Mouse (Mus musculus) neural tube, embryonic 13.5 days (tissue): ENCODE data around the gene Arid3c. TPM values are rescaled to one million over a fixed set of nuclear protein-coding genes. Genes with fewer than 3 reads are reported as not detected.
"Not testable (repeated sequence)": the region's sequence is repeated elsewhere in the genome, so short reads cannot be mapped to it uniquely, and the experiment has no call there.

Experiments used
- ATAC-seq: fragments of 200-750 bp; cut with Nextera tagmentation; 2 replicates; pipeline ENCODE4 v1.8.0; 2017; ENCODE audit warnings: low read depth, mild to moderate bottlenecking, moderate TSS enrichment, moderate library complexity
- H3K27ac ChIP-seq: fragments of 300-500 bp; sonication (generic); replicated peaks from 2 replicates; pipeline ENCODE4 v1.5.1; 2015; ENCODE audit warnings: moderate library complexity, mild to moderate bottlenecking, inconsistent platforms
- H3K27me3 ChIP-seq: fragments of 300-500 bp; sonication (generic); 2 replicates; pipeline ENCODE4 v1.6.1; 2015; ENCODE audit warnings: mild to moderate bottlenecking, inconsistent platforms
- H3K36me3 ChIP-seq: fragments of 300-500 bp; sonication (generic); 2 replicates; pipeline ENCODE4 v1.6.1; 2015; ENCODE audit warnings: mild to moderate bottlenecking, inconsistent platforms
- H3K4me1 ChIP-seq: fragments of 300-500 bp; sonication (generic); replicated peaks from 2 replicates; pipeline ENCODE4 v1.6.1; 2015; ENCODE audit warnings: inconsistent platforms
- H3K4me2 ChIP-seq: fragments of 300-500 bp; sonication (generic); 2 replicates; pipeline ENCODE4 v1.6.1; 2015; ENCODE audit warnings: inconsistent platforms, mild to moderate bottlenecking, moderate library complexity
- H3K4me3 ChIP-seq: fragments of 300-500 bp; sonication (generic); 2 replicates; pipeline ENCODE4 v1.5.1; 2015; ENCODE audit warnings: mild to moderate bottlenecking, inconsistent platforms
- H3K9ac ChIP-seq: fragments of 300-500 bp; sonication (generic); 2 replicates; pipeline ENCODE4 v1.6.1; 2015; ENCODE audit warnings: moderate library complexity, mild to moderate bottlenecking, inconsistent platforms
- H3K9me3 ChIP-seq: fragments of 300-500 bp; sonication (generic); 2 replicates; pipeline ENCODE4 v1.6.1; 2016; ENCODE audit warnings: inconsistent platforms
- WGBS: fragments of 180-500 bp; shearing (Covaris S2); methylation state at CpG from one replicate; pipeline ENCODE4 v1.1.7; 2015; 5-methylcytosine and 5-hydroxymethylcytosine counted together
- polyA plus RNA-seq: library from polyadenylated mRNA; unstranded; fragments of >200 nt; fragmentation: Nextera tagmentation; extraction: Ambion mirVana; gene quantifications from 2 replicates; pipeline ENCODE4 v1.2.1, GENCODE M21; 2015

Gene Arid3c
- polyA plus RNA-seq, result 1.6 and 2.2 TPM in 2 replicates

DNA sequence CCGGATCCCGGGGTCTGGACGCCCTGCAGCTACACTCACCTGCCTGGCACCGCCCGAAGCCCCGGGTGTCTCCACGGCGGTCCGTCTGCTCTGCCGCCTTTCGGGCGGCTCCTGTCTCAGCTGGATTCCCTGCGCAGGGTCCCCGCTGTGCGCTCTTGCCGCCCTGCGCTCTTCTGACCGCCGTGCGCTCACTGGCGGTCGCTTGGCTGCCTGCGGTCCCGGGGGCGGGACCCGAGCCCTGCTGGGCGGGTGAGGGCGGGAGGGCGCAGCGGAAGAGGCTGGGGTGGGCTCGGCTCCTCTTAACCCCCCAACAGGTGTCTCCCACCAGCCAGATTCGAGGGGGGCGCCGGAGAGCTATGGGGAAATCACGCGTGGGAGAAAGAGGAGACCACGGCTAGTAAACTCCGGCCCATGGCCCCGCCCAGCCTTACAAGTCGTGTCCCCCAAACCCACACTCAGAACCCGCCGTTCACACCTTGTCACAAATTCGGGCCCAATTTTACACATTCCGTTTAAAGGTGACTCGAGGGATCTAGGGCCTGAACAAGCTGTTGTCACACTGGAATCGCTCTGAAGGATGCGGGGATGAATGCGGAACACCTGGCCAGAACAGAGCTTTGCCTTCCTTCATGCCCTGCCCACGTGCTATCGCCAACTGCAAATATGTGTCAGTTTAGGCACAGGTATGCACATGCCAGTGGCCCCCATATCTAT, at the start of gene Arid3c:
TSS of gene Arid3c (minus strand) at position 91 of the 714 bp plus-strand sequence.
- WGBS, result 2% methylated on average over 50 of the region's 50 CpGs
- Histone ChIP-seq H3K27me3 (peaks cover 70% of the 10 kb centered on the region), H3K36me3 (no peaks in the 10 kb centered on the region), H3K4me2 (peak within 1 kb of the TSS; percentile 65), H3K27ac (no peak within 1 kb of the TSS), H3K9ac (peak within 1 kb of the TSS; percentile 47), H3K9me3 (no peaks in the 10 kb centered on the region), H3K4me3 (peak within 1 kb of the TSS; percentile 32), H3K4me1 (peaks cover 35% of the 10 kb centered on the region)
- no peak for ATAC-seq

- not testable (repeated sequence) for H3K36me3 ChIP-seq, H3K9me3 ChIP-seq, H3K27ac ChIP-seq, H3K4me2 ChIP-seq, H3K9ac ChIP-seq, H3K27me3 ChIP-seq, H3K4me3 ChIP-seq, H3K4me1 ChIP-seq, ATAC-seq
- 87% methylated on average over 1 of the region's 1 CpGs for WGBS
These were observed 44.9 kb upstream of the Arid3c start for GRCm38 (mm10) chr4:41775840-41776239.

DNA sequence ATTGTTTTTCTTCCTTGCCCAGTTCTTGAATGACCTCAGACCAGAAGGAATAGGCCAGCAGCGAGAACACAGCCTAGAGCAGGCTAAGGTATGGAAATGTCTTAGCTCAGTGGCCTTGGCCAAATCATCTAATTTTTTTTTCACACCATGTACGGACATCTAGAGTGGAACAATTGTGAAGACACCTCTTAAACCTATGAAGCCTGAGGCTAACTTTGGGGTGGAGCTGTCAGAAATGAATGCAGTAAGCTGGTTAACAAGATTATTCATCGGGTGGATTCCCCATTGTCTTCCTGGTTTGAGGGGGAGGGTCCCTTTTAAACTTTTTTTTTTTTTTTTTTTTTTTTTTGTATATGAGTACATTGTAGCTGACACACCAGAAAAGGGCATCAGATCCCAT, 43.6 kb upstream of the Arid3c start:
- peak overlapping the region; percentile 48 for H3K4me3 ChIP-seq
- ATAC-seq, H3K4me1 ChIP-seq, H3K9me3 ChIP-seq, H3K27me3 ChIP-seq, H3K36me3 ChIP-seq: not testable (repeated sequence)
- 69% methylated on average over 3 of the region's 3 CpGs for WGBS
- H3K27ac ChIP-seq, result peak overlapping the region; percentile 52; the same call in 1 of the 2 replicates
- peak overlapping the region; percentile 55 for H3K4me2 ChIP-seq
- H3K9ac ChIP-seq, result peak overlapping the region; percentile 58; the same call in 1 of the 2 replicates

GRCm38 (mm10) chr4:41774002-41774401, 43.1 kb upstream of the Arid3c start, which contains the start of gene Ccl27a:
Ccl27a (minus strand) TSS chr4:41774247.
- WGBS, result under 1% methylated on average over 12 of the region's 14 CpGs
- not testable (repeated sequence) for ATAC-seq

GRCm38 (mm10) chr4:41773502-41773901, 42.6 kb upstream of the Arid3c start:
- not testable (repeated sequence) for H3K9me3 ChIP-seq, H3K27me3 ChIP-seq, ATAC-seq, H3K36me3 ChIP-seq, H3K4me1 ChIP-seq
- Histone ChIP-seq H3K9ac (peak overlapping the region; percentile 66), H3K4me3 (peak overlapping the region; percentile 48), H3K4me2 (peak overlapping the region; percentile 55), H3K27ac (peak overlapping the region; percentile 59; the same call in 1 of the 2 replicates)
- 4% methylated on average over 21 of the region's 25 CpGs for WGBS

More at GRCm38 (mm10) chr4:41774002-41774401, 43.1 kb upstream of the Arid3c start, which contains the start of gene Ccl27a:
- not testable (repeated sequence) for H3K4me1 ChIP-seq, H3K27me3 ChIP-seq, H3K36me3 ChIP-seq, H3K9me3 ChIP-seq
- Histone ChIP-seq H3K4me2 (peak within 1 kb of the TSS; percentile 55), H3K4me3 (peak within 1 kb of the TSS; percentile 48), H3K9ac (peak within 1 kb of the TSS; percentile 66), H3K27ac (peak within 1 kb of the TSS; percentile 59; the same call in 1 of the 2 replicates)

GRCm38 (mm10) chr4:41772946-41773345, 42.0 kb upstream of the Arid3c start:
- not testable (repeated sequence) for H3K36me3 ChIP-seq, H3K4me1 ChIP-seq, ATAC-seq, H3K27ac ChIP-seq, H3K27me3 ChIP-seq, H3K9me3 ChIP-seq
- Histone ChIP-seq H3K9ac (0 out of 2 replicates have a peak overlapping the region, but pooled peaks have one; percentile 41), H3K4me3 (peak overlapping the region; percentile 36), H3K4me2 (peak overlapping the region; percentile 52)
- 1% methylated on average over 7 of the region's 16 CpGs for WGBS

DNA sequence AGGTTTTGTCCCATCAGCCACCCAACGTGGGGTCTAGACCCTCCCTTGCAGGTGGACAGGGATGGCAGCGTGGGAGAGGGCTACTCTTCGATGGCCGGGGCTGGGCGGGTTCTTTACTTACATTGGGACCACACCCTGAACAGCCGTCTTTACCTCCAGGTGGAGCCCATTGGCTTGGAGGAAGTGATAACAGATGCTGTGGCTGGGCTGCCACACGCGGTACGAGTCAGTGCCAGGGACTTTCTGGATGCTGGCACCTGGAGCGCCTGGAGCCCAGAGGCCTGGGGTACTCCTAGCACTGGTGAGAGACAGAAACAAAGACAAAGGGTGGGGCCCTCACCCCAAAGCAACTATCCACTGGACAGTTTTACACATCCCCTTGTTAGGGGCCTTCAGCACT, 36.4 kb upstream of the Arid3c start:
- not testable (repeated sequence) for ATAC-seq, H3K27ac ChIP-seq, H3K36me3 ChIP-seq, H3K9ac ChIP-seq, H3K4me2 ChIP-seq, H3K4me1 ChIP-seq, H3K9me3 ChIP-seq, H3K27me3 ChIP-seq, H3K4me3 ChIP-seq
- 86% methylated on average over 10 of the region's 10 CpGs for WGBS

- WGBS, result 85% methylated on average over 4 of the region's 6 CpGs
These were observed 32.2 kb upstream of the Arid3c start for GRCm38 (mm10) chr4:41763176-41763575.

GRCm38 (mm10) chr4:41762688-41763114, 31.8 kb upstream of the Arid3c start:
- Histone ChIP-seq H3K4me1 (peaks cover 36% of the 10 kb centered on the region), H3K4me2 (peak overlapping the region; percentile 61), H3K9ac (peak overlapping the region; percentile 45; the same call in 1 of the 2 replicates), H3K27ac (peak overlapping the region; percentile 67)
- H3K4me3 ChIP-seq, H3K27me3 ChIP-seq, H3K9me3 ChIP-seq, H3K36me3 ChIP-seq: not testable (repeated sequence)
- peak; percentile 36; the same call in 1 of the 2 replicates for ATAC-seq
- WGBS, result 46% methylated on average over 8 of the region's 8 CpGs

More at GRCm38 (mm10) chr4:41763176-41763575, 32.2 kb upstream of the Arid3c start:
- not testable (repeated sequence) for H3K9ac ChIP-seq, H3K27me3 ChIP-seq, H3K4me3 ChIP-seq, H3K36me3 ChIP-seq, H3K27ac ChIP-seq, ATAC-seq, H3K9me3 ChIP-seq
- peak overlapping the region; percentile 61 for H3K4me2 ChIP-seq
- H3K4me1 ChIP-seq, result peaks cover 36% of the 10 kb centered on the region

- Histone ChIP-seq H3K27ac (peak overlapping the region; percentile 67), H3K4me1 (peaks cover 36% of the 10 kb centered on the region), H3K4me3 (no peak overlapping the region), H3K27me3 (no peaks in the 10 kb centered on the region), H3K36me3 (peaks cover 8% of the 10 kb centered on the region; the same call in 1 of the 2 replicates), H3K9ac (peak overlapping the region; percentile 45), H3K4me2 (peak overlapping the region; percentile 61), H3K9me3 (no peaks in the 10 kb centered on the region)
- ATAC-seq, result peak; percentile 45
- WGBS, result 45% methylated on average over 8 of the region's 8 CpGs
These were observed 31.3 kb upstream of the Arid3c start for GRCm38 (mm10) chr4:41762099-41762687.

DNA sequence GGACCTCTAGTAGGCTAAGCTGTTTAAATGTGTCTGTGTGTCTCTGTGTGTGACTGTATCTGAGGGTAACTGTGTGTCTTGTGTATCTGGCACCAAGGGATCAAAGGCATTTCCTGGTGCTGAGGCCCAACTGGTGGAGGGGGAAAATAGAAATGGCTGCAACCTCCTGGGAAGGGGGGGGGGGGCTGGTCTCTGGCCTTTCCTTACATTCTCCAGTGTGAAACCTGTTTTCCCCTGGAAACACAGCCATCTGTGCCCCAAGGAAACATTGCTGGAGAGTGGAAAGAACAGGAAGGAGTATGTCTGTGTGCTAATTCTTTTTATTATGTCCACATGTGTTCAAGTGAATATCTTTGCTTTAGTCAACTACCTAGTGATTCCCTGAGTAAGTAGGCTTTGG, 30.7 kb upstream of the Arid3c start:
- H3K4me1 ChIP-seq, result peaks cover 36% of the 10 kb centered on the region
- peak overlapping the region; percentile 61 for H3K4me2 ChIP-seq
- no peak for ATAC-seq
- no peaks in the 10 kb centered on the region for H3K9me3 ChIP-seq
- peak overlapping the region; percentile 39; the same call in 1 of the 2 replicates for H3K4me3 ChIP-seq
- peaks cover 8% of the 10 kb centered on the region; the same call in 1 of the 2 replicates for H3K36me3 ChIP-seq
- H3K27ac ChIP-seq, result peak overlapping the region; percentile 67
- no peaks in the 10 kb centered on the region for H3K27me3 ChIP-seq
- 0 out of 2 replicates have a peak overlapping the region, but pooled peaks have one; percentile 71 for H3K9ac ChIP-seq

- H3K36me3 ChIP-seq, result peaks cover 8% of the 10 kb centered on the region; the same call in 1 of the 2 replicates
- peak overlapping the region; percentile 67 for H3K27ac ChIP-seq
- H3K4me2 ChIP-seq, result peak overlapping the region; percentile 61
- no peaks in the 10 kb centered on the region for H3K9me3 ChIP-seq
- H3K4me1 ChIP-seq, result peaks cover 43% of the 10 kb centered on the region
- 80% methylated on average over 4 of the region's 4 CpGs for WGBS
- ATAC-seq, result no peak
- peak overlapping the region; percentile 39 for H3K4me3 ChIP-seq
- no peaks in the 10 kb centered on the region for H3K27me3 ChIP-seq
- H3K9ac ChIP-seq, result peak overlapping the region; percentile 71
These were observed 30.0 kb upstream of the Arid3c start for GRCm38 (mm10) chr4:41760911-41761310.
